Mouse (Mus musculus) midbrain, embryonic 10.5 days (tissue): ENCODE results near the gene Mindy1. TPM values are rescaled to one million over a fixed set of nuclear protein-coding genes. Genes with fewer than 3 reads are reported as not detected.
A peak's percentile ranks its signal among the peaks of the same experiment; 100 is the strongest.

Source experiments
- DNase-seq: peaks from one replicate; pipeline ENCODE4 v3.0.0-alpha.2; 2017; ENCODE audit warnings: low spot score
- H3K27ac ChIP-seq: fragments of 300-500 bp; sonication (generic); replicated peaks from 2 replicates; pipeline ENCODE4 v1.5.1; 2016; ENCODE audit warnings: mild to moderate bottlenecking
- H3K27me3 ChIP-seq: fragments of 300-500 bp; sonication (generic); 2 replicates; pipeline ENCODE4 v1.6.1; 2016; ENCODE audit warnings: low read depth, mild to moderate bottlenecking; ENCODE audit not compliant: poor library complexity, severe bottlenecking
- H3K36me3 ChIP-seq: fragments of 300-500 bp; sonication (generic); 2 replicates; pipeline ENCODE4 v1.6.1; 2016; ENCODE audit warnings: mild to moderate bottlenecking, moderate library complexity
- H3K4me1 ChIP-seq: fragments of 300-500 bp; sonication (generic); 2 replicates; pipeline ENCODE4 v1.6.1; 2016
- H3K4me3 ChIP-seq: fragments of 300-500 bp; sonication (generic); 2 replicates; pipeline ENCODE4 v1.5.1; 2016; ENCODE audit warnings: mild to moderate bottlenecking, moderate library complexity
- H3K9me3 ChIP-seq: fragments of 300-500 bp; sonication (generic); replicated peaks from 2 replicates; pipeline ENCODE4 v1.6.1; 2016; ENCODE audit warnings: mild to moderate bottlenecking
- WGBS: fragments of 180-500 bp; shearing (Covaris S2); methylation state at CpG from one replicate; pipeline ENCODE4 v1.1.7; 2016; 5-methylcytosine and 5-hydroxymethylcytosine counted together
- polyA plus RNA-seq: library from polyadenylated mRNA; unstranded; fragments of >200 nt; fragmentation: Nextera tagmentation; extraction: Ambion mirVana; gene quantifications from 2 replicates; pipeline ENCODE4 v1.2.1, GENCODE M21; 2016

The Mindy1 gene
- polyA plus RNA-seq, 1 experiment from 2014 or later: 29.2 TPM

DNA sequence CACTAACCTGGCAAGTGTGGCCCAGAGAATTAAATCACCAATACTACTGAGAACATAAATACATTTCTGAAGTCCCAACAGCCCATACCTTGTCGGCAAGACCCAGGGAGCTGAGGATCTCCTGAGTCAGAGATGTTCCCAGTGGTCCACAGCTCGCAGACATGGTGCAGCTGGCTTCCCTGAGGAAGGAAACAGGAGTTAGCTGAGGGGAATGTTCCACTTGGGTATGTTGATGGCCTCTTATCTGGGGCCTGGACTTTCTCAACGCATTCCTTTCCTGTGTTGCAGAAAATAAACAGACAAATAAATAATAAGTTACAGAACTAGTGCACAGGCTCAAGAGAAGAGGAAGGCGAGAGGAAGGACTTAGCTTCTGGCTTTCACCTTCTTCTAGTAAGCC is 25.1 kb downstream of the Mindy1 start:
- Histone ChIP-seq H3K27ac (no peak overlapping the region), H3K4me1 (no peaks in the 10 kb centered on the region), H3K27me3 (no peaks in the 10 kb centered on the region), H3K9me3 (no peaks in the 10 kb centered on the region), H3K36me3 (0 out of 2 replicates have a peak, but pooled peaks cover 3% of the 10 kb centered on the region), H3K4me3 (no peak overlapping the region)
- no peak for DNase-seq
- WGBS: 86% methylated on average over 4 of the region's 4 CpGs

DNA sequence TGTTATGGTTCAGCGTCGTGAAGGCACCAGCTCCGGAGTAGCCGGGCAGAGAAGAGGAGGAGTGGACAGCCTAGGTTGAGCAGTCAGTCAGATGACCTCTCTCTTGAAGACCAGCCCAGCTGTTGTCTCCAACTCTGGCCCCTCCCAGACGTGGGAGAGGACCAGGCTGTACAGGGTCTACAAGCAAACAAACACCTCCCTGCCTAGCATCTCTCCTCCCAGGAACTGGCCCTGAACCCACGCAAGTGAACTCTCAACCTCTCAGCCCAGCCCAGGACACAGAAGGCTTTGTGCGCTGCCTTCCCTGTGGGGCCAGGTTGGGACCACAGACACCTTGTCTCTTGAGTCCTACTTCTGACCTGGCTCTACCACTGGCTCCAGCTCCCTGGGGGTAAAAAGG is 26.0 kb downstream of the Mindy1 start, which contains the start of gene Anxa9:
TSS of gene Anxa9 (minus strand) at position 77 of the 400 bp plus-strand sequence.
- no peaks in the 10 kb centered on the region for H3K9me3 ChIP-seq
- WGBS: 63% methylated on average over 7 of the region's 7 CpGs
- no peak within 1 kb of the TSS for H3K27ac ChIP-seq
- no peaks in the 10 kb centered on the region for H3K27me3 ChIP-seq
- H3K36me3 ChIP-seq: 0 out of 2 replicates have a peak, but pooled peaks cover 3% of the 10 kb centered on the region
- no peaks in the 10 kb centered on the region for H3K4me1 ChIP-seq
- H3K4me3 ChIP-seq: no peak within 1 kb of the TSS
- DNase-seq: no peak

DNA sequence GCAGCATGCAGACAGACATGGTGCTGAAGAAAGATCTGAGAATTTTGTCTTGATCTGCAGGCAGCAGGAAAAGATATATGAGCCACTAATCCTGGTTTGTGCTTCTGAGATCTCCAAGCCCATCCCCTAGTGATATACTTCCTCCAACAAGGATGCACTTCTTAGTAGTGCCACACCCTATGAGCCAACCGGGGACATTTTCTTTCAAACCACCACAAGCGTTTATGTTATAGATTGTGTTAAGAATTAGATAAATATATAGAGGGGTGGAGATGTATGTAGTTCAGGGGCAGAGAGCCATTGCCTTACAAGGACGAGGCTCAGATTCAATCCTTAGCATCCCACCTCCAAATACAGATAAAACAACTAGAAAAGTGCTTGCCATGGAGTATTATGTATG is 29.4 kb downstream of the Mindy1 start:
- H3K9me3 ChIP-seq: no peaks in the 10 kb centered on the region
- H3K27me3 ChIP-seq: no peaks in the 10 kb centered on the region
- peaks cover 16% of the 10 kb centered on the region for H3K4me1 ChIP-seq
- H3K4me3 ChIP-seq: no peak overlapping the region
- no peak overlapping the region for H3K27ac ChIP-seq
- WGBS: 70% methylated on average over 3 of the region's 3 CpGs
- DNase-seq: no peak
- 0 out of 2 replicates have a peak, but pooled peaks cover 3% of the 10 kb centered on the region for H3K36me3 ChIP-seq

DNA sequence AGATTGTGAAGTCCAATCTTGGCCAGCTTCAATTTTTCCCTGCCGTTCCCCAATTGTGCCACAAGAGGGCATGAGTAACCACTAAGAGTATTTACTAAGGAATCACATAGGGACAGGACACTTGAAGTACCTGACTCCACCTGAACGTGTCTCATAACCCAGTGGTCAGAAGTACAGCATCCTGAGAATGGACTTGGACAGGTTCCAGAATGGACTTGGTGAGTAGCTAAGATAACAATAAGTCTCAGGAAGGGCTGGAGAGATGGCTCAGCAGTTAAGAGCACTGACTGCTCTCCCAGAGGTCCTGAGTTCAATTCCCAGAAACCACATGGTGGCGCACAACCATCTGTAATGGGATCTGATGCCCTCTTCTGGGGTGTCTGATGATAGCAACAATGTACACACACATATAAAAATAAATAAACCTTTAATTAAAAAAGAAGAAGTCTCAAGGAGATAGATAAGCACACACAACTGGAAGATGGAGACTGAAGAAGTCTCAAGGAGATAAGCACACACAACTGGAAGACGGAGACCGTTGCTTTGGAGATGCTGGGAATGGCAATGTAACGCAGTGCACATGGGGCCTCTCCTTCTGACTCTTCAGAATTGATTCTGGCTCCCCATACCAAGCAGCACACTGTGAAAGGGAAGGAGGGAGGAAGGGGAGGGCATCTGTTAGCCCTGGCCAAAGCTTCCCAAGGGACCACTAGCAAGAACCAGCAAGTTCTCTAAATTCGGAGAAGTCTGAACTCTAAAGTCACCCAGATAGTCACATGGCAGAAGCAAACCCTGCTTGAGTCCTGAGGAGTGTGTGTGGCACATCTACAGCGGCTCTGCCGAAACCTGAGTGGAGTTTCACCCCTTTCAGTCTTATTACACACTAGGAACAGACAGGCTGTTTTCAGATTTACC is 30.1 kb downstream of the Mindy1 start:
- no peak overlapping the region for H3K27ac ChIP-seq
- DNase-seq: peak; percentile 61
- 67% methylated on average over 9 of the region's 9 CpGs for WGBS
- H3K27me3 ChIP-seq: no peaks in the 10 kb centered on the region
- no peaks in the 10 kb centered on the region for H3K36me3 ChIP-seq
- no peaks in the 10 kb centered on the region for H3K9me3 ChIP-seq
- peaks cover 23% of the 10 kb centered on the region for H3K4me1 ChIP-seq
- no peak overlapping the region for H3K4me3 ChIP-seq

DNA sequence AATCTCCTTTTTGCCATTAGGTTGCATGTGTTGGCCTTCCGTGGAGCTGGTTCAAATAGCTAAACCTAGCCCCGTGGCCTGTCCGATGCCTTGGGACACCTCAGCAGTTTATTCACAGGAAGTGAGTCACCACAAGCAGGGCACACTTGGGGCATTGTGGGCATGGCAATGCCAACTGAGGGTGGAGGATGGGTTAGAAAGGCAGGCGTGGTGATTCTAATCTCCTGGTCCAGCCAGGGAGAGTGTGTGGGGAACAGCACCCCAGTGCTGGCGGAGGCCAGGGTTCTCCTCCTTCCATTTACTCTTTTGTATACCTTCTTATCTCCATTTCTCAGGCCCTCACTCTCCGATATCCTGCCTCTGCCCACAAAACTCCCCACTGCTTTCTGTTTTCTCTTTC is 31.5 kb downstream of the Mindy1 start:
- Histone ChIP-seq H3K9me3 (no peaks in the 10 kb centered on the region), H3K4me1 (peaks cover 33% of the 10 kb centered on the region), H3K4me3 (no peak overlapping the region), H3K27me3 (no peaks in the 10 kb centered on the region), H3K36me3 (0 out of 2 replicates have a peak, but pooled peaks cover under 1% of the 10 kb centered on the region), H3K27ac (no peak overlapping the region)
- 79% methylated on average over 6 of the region's 6 CpGs for whole genome bisulfite sequencing
- DNase-seq: no peak

DNA sequence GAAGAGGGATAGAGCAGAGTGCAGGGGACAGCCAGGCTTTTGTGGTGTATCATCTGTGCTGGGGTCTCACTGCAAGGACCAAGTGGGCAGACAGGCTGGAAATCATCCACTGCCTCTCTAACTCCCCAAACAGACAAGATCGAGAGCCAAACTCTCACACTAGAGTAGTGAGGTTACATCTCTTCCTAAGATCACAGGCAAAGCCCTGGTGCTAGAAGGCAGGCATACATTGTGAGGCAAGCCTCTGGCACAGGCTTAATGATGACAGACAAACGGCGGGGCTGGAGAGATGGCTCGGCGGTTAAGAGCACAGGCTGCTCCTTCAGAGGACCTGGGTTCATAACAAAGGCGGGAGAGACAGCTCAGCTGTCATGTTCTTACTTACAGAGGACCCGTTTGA is 32.3 kb downstream of the Mindy1 start:
- no peaks in the 10 kb centered on the region for H3K9me3 ChIP-seq
- 41% methylated on average over 7 of the region's 7 CpGs for WGBS
- H3K4me1 ChIP-seq: peaks cover 40% of the 10 kb centered on the region
- 0 out of 2 replicates have a peak, but pooled peaks cover 2% of the 10 kb centered on the region for H3K36me3 ChIP-seq
- no peaks in the 10 kb centered on the region for H3K27me3 ChIP-seq
- no peak overlapping the region for H3K4me3 ChIP-seq
- H3K27ac ChIP-seq: no peak overlapping the region; the same call in 1 of the 2 replicates
- no peak for DNase-seq

DNA sequence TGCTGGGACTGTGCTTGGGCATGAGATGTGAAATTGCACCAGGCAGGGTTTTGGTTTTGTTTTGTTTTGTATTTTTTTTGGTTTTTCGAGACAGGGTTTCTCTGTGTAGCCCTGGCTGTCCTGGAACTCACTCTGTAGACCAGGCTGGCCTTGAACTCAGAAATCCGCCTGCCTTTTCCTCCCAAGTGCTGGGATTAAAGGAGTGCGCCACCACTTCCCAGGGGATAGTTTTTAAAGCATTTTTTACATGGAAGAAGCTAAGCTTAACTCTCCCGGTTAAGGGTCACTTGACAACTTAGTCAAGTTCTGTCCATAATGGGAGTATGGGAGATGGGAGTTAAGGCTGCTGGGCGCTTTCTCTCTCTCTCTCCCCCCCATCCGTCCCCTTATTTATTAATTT is 32.9 kb downstream of the Mindy1 start:
- 57% methylated on average over 6 of the region's 6 CpGs for WGBS
- peaks cover 46% of the 10 kb centered on the region for H3K4me1 ChIP-seq
- H3K27me3 ChIP-seq: no peaks in the 10 kb centered on the region
- peak overlapping the region; percentile 100 for H3K27ac ChIP-seq
- 0 out of 2 replicates have a peak, but pooled peaks cover 4% of the 10 kb centered on the region for H3K36me3 ChIP-seq
- DNase-seq: no peak
- peak overlapping the region; percentile 78 for H3K4me3 ChIP-seq
- no peaks in the 10 kb centered on the region for H3K9me3 ChIP-seq

DNA sequence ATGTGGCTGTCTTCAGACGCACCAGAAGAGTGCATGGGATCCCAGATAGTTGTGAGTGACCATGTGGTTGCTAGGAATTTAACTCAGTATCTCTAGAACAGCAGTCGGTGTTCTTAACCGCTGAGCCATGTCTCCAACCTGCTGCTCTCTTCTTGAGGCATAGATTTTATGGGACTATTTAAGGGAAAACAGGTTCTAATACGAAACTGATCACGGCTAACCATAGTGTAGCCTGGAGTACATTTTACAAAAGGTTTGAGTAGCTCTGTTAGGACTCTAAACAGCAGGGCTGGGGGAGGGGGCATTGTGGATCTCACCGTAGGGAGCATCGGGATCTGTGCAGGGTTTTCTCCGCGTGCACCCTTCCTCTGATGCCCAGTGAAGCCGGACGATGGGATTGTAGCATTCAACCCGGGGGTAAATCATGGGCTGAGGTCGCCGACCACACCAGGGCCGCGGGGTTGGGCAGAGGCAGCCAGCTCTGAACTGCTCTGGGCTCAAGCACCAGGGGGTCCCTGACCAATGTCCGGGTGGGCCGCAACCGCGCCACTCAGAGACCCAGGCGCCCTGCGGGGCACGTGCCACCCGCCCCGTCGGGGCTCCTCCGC is 33.4 kb downstream of the Mindy1 start, which contains the start of gene Cers2:
TSS of gene Cers2 (plus strand) at position 306 of the 608 bp plus-strand sequence.
- 0 out of 2 replicates have a peak, but pooled peaks cover 4% of the 10 kb centered on the region for H3K36me3 ChIP-seq
- H3K4me1 ChIP-seq: peaks cover 49% of the 10 kb centered on the region
- H3K4me3 ChIP-seq: peak within 1 kb of the TSS; percentile 78
- peak within 1 kb of the TSS; percentile 100 for H3K27ac ChIP-seq
- 2% methylated on average over 27 of the region's 27 CpGs for WGBS
- H3K27me3 ChIP-seq: no peaks in the 10 kb centered on the region
- no peaks in the 10 kb centered on the region for H3K9me3 ChIP-seq
- no peak for DNase-seq

DNA sequence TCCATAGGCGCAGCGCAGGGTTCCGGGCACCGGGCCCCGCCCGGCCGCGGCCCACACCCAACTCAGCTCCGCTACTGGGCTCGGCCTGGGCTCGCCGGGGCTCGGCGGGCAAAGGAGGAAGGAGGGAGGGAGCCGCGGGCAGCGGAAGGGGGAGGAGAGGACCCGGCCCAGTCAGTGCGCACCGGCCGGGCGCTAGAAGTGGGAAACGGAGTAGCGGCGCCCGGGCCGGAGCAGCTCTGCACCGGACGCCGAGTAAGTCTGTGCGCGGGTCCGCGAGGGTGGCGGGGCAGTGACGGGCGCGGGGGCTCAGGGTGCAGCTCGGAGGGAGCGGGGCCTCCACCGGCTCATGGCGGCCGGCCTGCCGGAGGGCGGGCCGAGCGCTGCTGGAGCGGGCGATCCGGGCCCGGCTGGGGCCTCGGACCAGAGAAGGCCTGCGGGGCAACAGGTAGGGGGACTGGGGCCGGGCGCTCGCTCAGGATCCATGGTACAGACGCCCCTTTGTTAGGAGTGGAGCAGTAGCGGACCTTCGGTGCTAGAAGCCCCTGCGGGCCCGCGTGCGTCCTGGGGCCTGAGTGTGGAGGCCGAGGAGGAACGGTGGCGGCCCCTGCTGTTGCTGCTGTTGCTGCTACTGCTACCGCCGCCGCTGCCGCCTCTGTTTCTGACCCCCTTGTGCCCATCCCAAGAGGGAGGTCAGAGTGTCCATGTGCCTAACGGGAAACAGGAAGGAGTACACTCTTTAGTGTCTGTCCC is 34.1 kb downstream of the Mindy1 start:
- Histone ChIP-seq H3K27ac (peak overlapping the region; percentile 100), H3K4me1 (peaks cover 54% of the 10 kb centered on the region), H3K9me3 (no peaks in the 10 kb centered on the region), H3K27me3 (no peaks in the 10 kb centered on the region), H3K4me3 (peak overlapping the region; percentile 78), H3K36me3 (peaks cover 10% of the 10 kb centered on the region)
- under 1% methylated on average over 71 of the region's 71 CpGs for WGBS
- peak; percentile 90 for DNase-seq

DNA sequence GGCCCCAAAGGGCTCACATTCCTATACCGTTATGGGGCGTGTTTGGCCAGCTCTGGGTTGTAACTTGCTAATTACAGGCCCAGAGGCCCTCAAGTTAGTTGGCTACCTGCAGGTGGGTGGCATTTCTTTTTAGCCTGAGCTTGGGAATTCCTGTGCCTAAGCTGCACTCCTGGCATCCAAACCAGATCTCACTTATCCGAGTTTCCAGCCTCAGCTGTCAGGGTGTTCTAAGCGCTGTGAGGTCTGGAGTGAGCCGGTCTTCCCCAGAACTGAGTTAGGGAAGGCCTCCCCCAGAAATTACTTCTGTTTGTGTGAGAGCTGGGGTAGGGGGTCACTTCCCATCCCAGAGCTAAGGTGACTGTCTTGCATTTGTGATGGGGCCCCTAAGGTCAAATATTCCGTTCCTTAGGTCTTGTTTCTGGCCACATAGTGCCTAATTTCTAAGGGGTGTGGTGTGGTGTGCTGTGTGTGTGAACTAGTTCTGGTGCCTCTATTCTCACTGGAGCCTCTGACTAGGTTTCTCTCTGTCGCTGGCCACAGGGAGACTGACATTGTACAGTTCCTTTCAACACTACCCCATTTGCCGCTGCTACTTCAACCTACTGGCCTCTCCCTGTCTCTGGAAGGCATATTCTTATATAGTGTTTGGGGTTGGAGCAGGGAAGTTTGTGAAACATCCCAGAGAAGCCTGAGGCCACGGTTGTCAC is 34.9 kb downstream of the Mindy1 start:
- no peaks in the 10 kb centered on the region for H3K27me3 ChIP-seq
- peaks cover 17% of the 10 kb centered on the region for H3K36me3 ChIP-seq
- H3K27ac ChIP-seq: peak overlapping the region; percentile 100
- peaks cover 59% of the 10 kb centered on the region for H3K4me1 ChIP-seq
- H3K4me3 ChIP-seq: peak overlapping the region; percentile 78
- no peak for DNase-seq
- 18% methylated on average over 9 of the region's 9 CpGs for WGBS
- no peaks in the 10 kb centered on the region for H3K9me3 ChIP-seq

DNA sequence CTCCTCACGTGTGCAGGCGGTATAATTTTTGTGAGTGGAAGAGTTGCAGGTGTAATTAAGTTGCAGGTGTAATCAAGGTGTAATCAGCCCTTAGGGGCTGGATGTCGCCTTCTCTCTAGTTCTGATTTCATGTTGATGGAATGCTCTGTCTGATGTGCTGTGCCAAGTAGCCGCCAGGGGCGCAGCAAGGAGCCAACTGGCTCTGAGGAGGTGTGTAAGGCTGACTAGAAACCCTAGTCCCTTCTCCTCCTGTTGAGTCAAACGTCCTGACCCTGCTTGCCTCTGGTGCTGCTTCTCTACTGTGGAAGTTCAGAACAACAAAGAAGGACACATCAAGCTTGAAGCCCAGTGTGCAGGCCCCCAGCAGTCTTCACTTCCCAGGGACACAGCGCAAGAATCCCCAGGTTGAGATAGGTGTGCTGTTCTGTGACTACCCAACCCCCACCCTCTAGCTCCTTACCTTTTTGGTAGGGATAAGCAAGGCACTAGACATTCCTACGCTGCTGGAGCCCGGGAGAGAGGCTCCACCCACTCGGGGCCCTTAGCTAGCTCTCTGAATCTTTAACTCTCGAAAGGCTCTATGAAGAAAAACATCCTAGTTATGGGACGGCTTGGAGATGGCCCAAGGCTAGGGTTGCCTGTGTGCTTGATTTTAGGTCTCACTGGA is 36.4 kb downstream of the Mindy1 start:
- Histone ChIP-seq H3K4me1 (peaks cover 59% of the 10 kb centered on the region), H3K27me3 (no peaks in the 10 kb centered on the region), H3K27ac (0 out of 2 replicates have a peak overlapping the region, but pooled peaks have one; percentile 53), H3K9me3 (no peaks in the 10 kb centered on the region), H3K4me3 (peak overlapping the region; percentile 14; the same call in 1 of the 2 replicates), H3K36me3 (peaks cover 32% of the 10 kb centered on the region)
- DNase-seq: peak; percentile 54
- WGBS: 23% methylated on average over 12 of the region's 12 CpGs
